Mouse (Mus musculus): ENCODE data around the gene Neurl3. TPM values are rescaled to one million over a fixed set of nuclear protein-coding genes. Genes with fewer than 3 reads are reported as not detected.

Gene Neurl3
- total and polyA plus RNA-seq, 2 experiments from 2014 or later = 0.16 to 1.8 TPM

- Histone ChIP-seq H3K4me2 (ENCODE audit: low read depth, low read length) (no peak overlapping the region), H3K27me3 (ENCODE audit: insufficient read depth, low read length) (no peaks in the 10 kb centered on the region), H3K9me3 (ENCODE audit: low read length) (no peaks in the 10 kb centered on the region), H3K27ac (no peak overlapping the region), H3K4me3 (ENCODE audit: low read length) (no peak overlapping the region), H3K9ac (replicated peaks; ENCODE audit: low read length) (no peak overlapping the region), H3K36me3 (ENCODE audit: insufficient read depth, low read length) (no peaks in the 10 kb centered on the region), H3K4me1 (ENCODE audit: insufficient read depth, low read length) (no peaks in the 10 kb centered on the region)
- DNase-seq (ENCODE audit: low spot score) = no peak
- ATAC-seq = no peak
- WGBS = 31% methylated on average over 13 of the region's 13 CpGs
- no peak for TF ChIP-seq CTCF (IDR thresholded peaks at IDR 0.05; ENCODE audit: low read depth)
Measured at GRCm38 (mm10) chr1:36299126-36299525, 24.6 kb upstream of the Neurl3 start.

- no peaks in the 10 kb centered on the region for H3K36me3 ChIP-seq (ENCODE audit: insufficient read depth, low read length)
Measured at GRCm38 (mm10) chr1:36298107-36298506, 23.6 kb upstream of the Neurl3 start.

GRCm38 (mm10) chr1:36296466-36297149, 22.1 kb upstream of the Neurl3 start:
- DNase-seq (ENCODE audit: low spot score) (no peak), ATAC-seq (no peak)
- H3K4me2 ChIP-seq (ENCODE audit: low read depth, low read length) = no peak overlapping the region
- no peak overlapping the region for H3K9ac ChIP-seq (replicated peaks; ENCODE audit: low read length)
- H3K4me3 ChIP-seq (ENCODE audit: low read length) = no peak overlapping the region
- H3K27ac ChIP-seq = no peak overlapping the region
- no peaks in the 10 kb centered on the region for H3K36me3 ChIP-seq (ENCODE audit: insufficient read depth, low read length)
- no peak for TF ChIP-seq CTCF (IDR thresholded peaks at IDR 0.05; ENCODE audit: low read depth)
- H3K27me3 ChIP-seq (ENCODE audit: insufficient read depth, low read length) = no peaks in the 10 kb centered on the region
- H3K4me1 ChIP-seq (ENCODE audit: insufficient read depth, low read length) = no peaks in the 10 kb centered on the region
- 71% methylated on average over 9 of the region's 9 CpGs for WGBS
- H3K9me3 ChIP-seq (ENCODE audit: low read length) = no peaks in the 10 kb centered on the region

More at GRCm38 (mm10) chr1:36298107-36298506, 23.6 kb upstream of the Neurl3 start:
- H3K4me1 ChIP-seq (ENCODE audit: insufficient read depth, low read length) = no peaks in the 10 kb centered on the region
- no peaks in the 10 kb centered on the region for H3K27me3 ChIP-seq (ENCODE audit: insufficient read depth, low read length)
- DNase-seq (ENCODE audit: low spot score) (no peak), ATAC-seq (no peak)
- no peak overlapping the region for H3K27ac ChIP-seq
- 74% methylated on average over 4 of the region's 4 CpGs for WGBS
- no peak overlapping the region for H3K4me2 ChIP-seq (ENCODE audit: low read depth, low read length)
- no peak overlapping the region for H3K4me3 ChIP-seq (ENCODE audit: low read length)
- H3K9me3 ChIP-seq (ENCODE audit: low read length) = no peaks in the 10 kb centered on the region
- no peak overlapping the region for H3K9ac ChIP-seq (replicated peaks; ENCODE audit: low read length)
- TF ChIP-seq CTCF (IDR thresholded peaks at IDR 0.05; ENCODE audit: low read depth) = no peak

- TF ChIP-seq CTCF (IDR thresholded peaks at IDR 0.05; ENCODE audit: low read depth) = no peak
- ATAC-seq = no peak
- no peak overlapping the region for H3K4me3 ChIP-seq (ENCODE audit: low read length)
Measured at GRCm38 (mm10) chr1:36294402-36294801, 19.9 kb upstream of the Neurl3 start.

GRCm38 (mm10) chr1:36293470-36293869, 19.0 kb upstream of the Neurl3 start:
- WGBS = 90% methylated on average over 8 of the region's 8 CpGs
- Histone ChIP-seq H3K4me1 (ENCODE audit: insufficient read depth, low read length) (no peaks in the 10 kb centered on the region), H3K4me3 (ENCODE audit: low read length) (no peak overlapping the region), H3K9ac (replicated peaks; ENCODE audit: low read length) (no peak overlapping the region), H3K27ac (no peak overlapping the region), H3K9me3 (ENCODE audit: low read length) (no peaks in the 10 kb centered on the region), H3K36me3 (ENCODE audit: insufficient read depth, low read length) (no peaks in the 10 kb centered on the region), H3K27me3 (ENCODE audit: insufficient read depth, low read length) (no peaks in the 10 kb centered on the region), H3K4me2 (ENCODE audit: low read depth, low read length) (no peak overlapping the region)
- ATAC-seq = no peak
- no peak for DNase-seq (ENCODE audit: low spot score)
- TF ChIP-seq CTCF (IDR thresholded peaks at IDR 0.05; ENCODE audit: low read depth) = no peak

More at GRCm38 (mm10) chr1:36294402-36294801, 19.9 kb upstream of the Neurl3 start:
- no peak overlapping the region for H3K9ac ChIP-seq (replicated peaks; ENCODE audit: low read length)
- H3K27ac ChIP-seq = no peak overlapping the region
- DNase-seq (ENCODE audit: low spot score) = no peak
- H3K4me2 ChIP-seq (ENCODE audit: low read depth, low read length) = no peak overlapping the region
- H3K36me3 ChIP-seq (ENCODE audit: insufficient read depth, low read length) = no peaks in the 10 kb centered on the region
- H3K4me1 ChIP-seq (ENCODE audit: insufficient read depth, low read length) = no peaks in the 10 kb centered on the region
- H3K9me3 ChIP-seq (ENCODE audit: low read length) = no peaks in the 10 kb centered on the region
- 89% methylated on average over 3 of the region's 3 CpGs for WGBS
- H3K27me3 ChIP-seq (ENCODE audit: insufficient read depth, low read length) = no peaks in the 10 kb centered on the region

GRCm38 (mm10) chr1:36281849-36282248, 7.4 kb upstream of the Neurl3 start:
- Histone ChIP-seq H3K27ac (no peak overlapping the region), H3K27me3 (ENCODE audit: insufficient read depth, low read length) (no peaks in the 10 kb centered on the region), H3K4me2 (ENCODE audit: low read depth, low read length) (no peak overlapping the region), H3K4me1 (ENCODE audit: insufficient read depth, low read length) (no peaks in the 10 kb centered on the region), H3K36me3 (ENCODE audit: insufficient read depth, low read length) (no peaks in the 10 kb centered on the region), H3K4me3 (ENCODE audit: low read length) (no peak overlapping the region), H3K9ac (replicated peaks; ENCODE audit: low read length) (no peak overlapping the region), H3K9me3 (ENCODE audit: low read length) (no peaks in the 10 kb centered on the region)
- 86% methylated on average over 6 of the region's 6 CpGs for WGBS
- no peak for TF ChIP-seq CTCF (IDR thresholded peaks at IDR 0.05; ENCODE audit: low read depth)
- DNase-seq (ENCODE audit: low spot score) (no peak), ATAC-seq (no peak)

- DNase-seq (ENCODE audit: low spot score) (no peak), ATAC-seq (no peak)
- H3K9me3 ChIP-seq (ENCODE audit: low read length) = no peaks in the 10 kb centered on the region
- H3K4me2 ChIP-seq (ENCODE audit: low read depth, low read length) = no peak overlapping the region
- WGBS = 84% methylated on average over 3 of the region's 3 CpGs
- no peaks in the 10 kb centered on the region for H3K27me3 ChIP-seq (ENCODE audit: insufficient read depth, low read length)
- no peaks in the 10 kb centered on the region for H3K36me3 ChIP-seq (ENCODE audit: insufficient read depth, low read length)
- H3K4me1 ChIP-seq (ENCODE audit: insufficient read depth, low read length) = no peaks in the 10 kb centered on the region
- TF ChIP-seq CTCF (IDR thresholded peaks at IDR 0.05; ENCODE audit: low read depth) = no peak
- no peak overlapping the region for H3K27ac ChIP-seq
- H3K9ac ChIP-seq (replicated peaks; ENCODE audit: low read length) = no peak overlapping the region
- no peak overlapping the region for H3K4me3 ChIP-seq (ENCODE audit: low read length)
Measured at GRCm38 (mm10) chr1:36280938-36281337, 6.5 kb upstream of the Neurl3 start.

Data from hindbrain, postnatal 0 days (tissue).